Mouse (Mus musculus): ENCODE measurements at regions not wholly inside any gene's neighbourhood (a gene's known extent, or its start where the extent isn't known, plus 50 kb on each side); places are given as distances from the start of the nearest gene placed in this dataset.

DNA sequence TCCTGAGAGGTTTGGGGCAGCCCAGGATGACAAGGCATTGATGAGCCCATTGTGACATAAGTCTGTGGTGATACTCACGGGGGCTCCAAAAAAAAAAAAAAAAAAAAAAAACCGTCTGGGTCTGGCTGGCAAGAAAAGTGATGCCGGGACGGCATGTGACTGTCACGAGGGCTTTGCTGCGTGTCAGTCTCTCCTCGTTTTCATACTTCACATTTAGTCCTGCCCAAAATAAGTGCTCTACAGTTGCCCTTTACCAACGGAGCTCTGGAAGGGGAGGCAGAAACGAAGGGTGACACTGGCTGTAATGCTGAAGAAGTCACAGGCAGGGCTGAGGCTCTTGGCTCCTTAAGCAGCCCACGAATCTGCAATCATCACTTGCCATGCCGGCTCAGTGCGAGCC lies 167.9 kb upstream of the Lnx1 start:
- no peak for TF ChIP-seq CTCF (conservative IDR thresholded peaks at IDR 0.05; ENCODE audit: insufficient read depth, insufficient read length, low read depth, low read length)
- no peak for TF ChIP-seq POLR2A (IDR thresholded peaks at IDR 0.05; ENCODE audit: low read depth, low read length)

Measured in kidney, adult 2 months (tissue).